Mouse (Mus musculus): ENCODE results near the gene Slc2a9. TPM values are rescaled to one million over a fixed set of nuclear protein-coding genes. Genes with fewer than 3 reads are reported as not detected.
"Not testable (repeated sequence)": the region's sequence is repeated elsewhere in the genome, so short reads cannot be mapped to it uniquely, and the experiment has no call there.

The Slc2a9 gene
- polyA plus RNA-seq, 1 experiment: 3.1 TPM

DNA sequence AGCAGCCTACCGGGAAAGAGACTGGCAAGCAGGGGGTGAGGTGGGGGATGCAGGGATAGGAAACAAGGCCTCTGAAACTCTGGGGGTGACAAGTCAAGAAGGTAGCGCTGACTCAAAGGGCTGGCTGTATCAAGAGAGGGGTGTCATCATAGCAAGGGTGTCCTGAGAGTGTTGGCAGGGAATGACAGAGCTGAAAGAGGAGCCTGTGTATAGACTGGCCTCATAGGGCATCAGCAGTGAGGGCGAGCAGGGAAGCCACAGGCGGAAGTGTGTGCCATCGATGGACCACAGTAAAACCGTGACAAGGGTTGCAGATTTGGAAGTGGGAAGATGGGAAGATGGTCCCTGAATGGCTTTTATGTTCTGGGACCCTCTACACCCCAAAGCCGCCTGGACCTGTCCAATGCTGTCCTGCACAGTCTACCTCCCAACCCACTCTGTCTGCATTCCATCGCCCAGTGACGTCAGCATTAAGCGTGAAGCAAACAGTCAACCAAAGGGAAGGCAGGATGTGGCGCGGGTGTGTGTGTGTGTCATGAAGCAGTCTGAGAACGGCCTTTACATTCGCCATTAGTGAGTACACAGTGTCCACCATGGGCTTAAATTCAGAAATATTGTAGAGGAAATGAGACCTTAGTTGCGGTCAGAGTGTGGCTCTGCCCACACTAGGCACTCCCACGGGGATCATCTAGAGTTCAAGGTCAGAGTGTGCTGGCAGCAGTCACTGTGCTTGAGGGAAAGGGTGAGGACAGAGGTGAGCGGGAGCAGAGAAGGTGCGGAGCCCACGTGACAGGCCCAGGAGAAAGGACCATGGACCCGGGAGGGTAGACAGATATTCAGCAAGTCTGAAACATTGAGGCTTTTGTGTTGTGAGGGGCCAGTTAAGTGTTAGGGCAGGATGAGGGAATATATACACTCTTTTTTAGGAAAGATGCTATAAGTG, 14.0 kb downstream of the Slc2a9 start:
- no peaks in the 10 kb centered on the region for H3K4me1 ChIP-seq (ENCODE audit: control insufficient read depth, insufficient read depth, low read length)
- no peak for TF ChIP-seq CTCF (IDR thresholded peaks at IDR 0.05; ENCODE audit: borderline replicate concordance, insufficient read depth, low read length)
- TF ChIP-seq POLR2A (IDR thresholded peaks at IDR 0.05; ENCODE audit: low read depth, low read length): no peak
- no peak overlapping the region for H3K27ac ChIP-seq (ENCODE audit: insufficient read depth, low read length)
- H3K4me3 ChIP-seq (ENCODE audit: insufficient read depth, low read length): no peak overlapping the region

- H3K4me3 ChIP-seq (ENCODE audit: insufficient read depth, low read length): no peak overlapping the region
- no peak overlapping the region for H3K27ac ChIP-seq (ENCODE audit: insufficient read depth, low read length)
- TF ChIP-seq POLR2A (IDR thresholded peaks at IDR 0.05; ENCODE audit: low read depth, low read length) (no peak), CTCF (IDR thresholded peaks at IDR 0.05; ENCODE audit: borderline replicate concordance, insufficient read depth, low read length) (no peak)
- no peaks in the 10 kb centered on the region for H3K4me1 ChIP-seq (ENCODE audit: control insufficient read depth, insufficient read depth, low read length)
Measured at GRCm38 (mm10) chr5:38488026-38488425, 14.9 kb downstream of the Slc2a9 start.

DNA sequence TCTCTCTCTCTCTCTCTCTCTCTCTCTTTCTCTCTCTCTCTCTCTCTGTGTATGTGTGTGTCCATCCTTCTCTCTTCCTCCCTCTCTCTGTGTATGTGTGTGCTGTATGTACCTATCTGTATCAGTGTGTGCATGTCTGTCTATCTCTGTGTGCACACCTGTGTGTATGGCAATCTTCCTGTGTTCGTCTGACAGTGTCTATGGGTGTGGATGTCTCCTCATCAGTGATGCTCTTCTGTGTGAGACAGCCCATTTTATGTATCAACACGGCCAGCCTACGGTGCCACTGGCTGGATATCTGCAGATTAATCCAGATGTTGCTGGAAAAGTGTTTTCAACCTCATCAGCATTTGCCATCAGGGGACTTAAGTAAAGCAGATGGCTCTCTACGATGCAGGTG, 15.7 kb downstream of the Slc2a9 start:
- Histone ChIP-seq H3K4me3 (ENCODE audit: insufficient read depth, low read length) (no peak overlapping the region), H3K27ac (ENCODE audit: insufficient read depth, low read length) (no peak overlapping the region), H3K4me1 (ENCODE audit: control insufficient read depth, insufficient read depth, low read length) (no peaks in the 10 kb centered on the region)
- TF ChIP-seq CTCF (IDR thresholded peaks at IDR 0.05; ENCODE audit: borderline replicate concordance, insufficient read depth, low read length): no peak
- TF ChIP-seq POLR2A (IDR thresholded peaks at IDR 0.05; ENCODE audit: low read depth, low read length): no peak

DNA sequence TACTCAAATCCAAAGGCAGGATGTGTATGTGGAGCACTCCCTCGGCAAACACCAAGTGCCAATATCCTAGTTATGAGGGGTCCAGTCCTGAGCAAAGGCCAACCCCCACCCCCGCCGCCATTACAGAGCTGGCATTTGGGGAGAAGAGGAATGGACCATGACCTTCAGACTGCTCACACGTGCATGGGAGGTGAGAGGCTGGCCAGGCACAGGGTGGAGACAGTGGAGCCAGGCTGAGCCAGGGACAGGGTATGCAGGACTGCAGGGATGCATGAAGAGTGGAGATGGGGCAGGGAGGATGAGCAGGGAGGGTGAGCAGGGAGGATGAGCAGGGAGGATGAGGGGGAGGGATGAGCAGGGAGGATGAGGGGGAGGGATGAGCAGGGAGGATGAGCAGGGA, 17.0 kb downstream of the Slc2a9 start:
- H3K4me3 ChIP-seq (ENCODE audit: insufficient read depth, low read length): no peak overlapping the region
- H3K4me1 ChIP-seq (ENCODE audit: control insufficient read depth, insufficient read depth, low read length): no peaks in the 10 kb centered on the region
- H3K27ac ChIP-seq (ENCODE audit: insufficient read depth, low read length): no peak overlapping the region

DNA sequence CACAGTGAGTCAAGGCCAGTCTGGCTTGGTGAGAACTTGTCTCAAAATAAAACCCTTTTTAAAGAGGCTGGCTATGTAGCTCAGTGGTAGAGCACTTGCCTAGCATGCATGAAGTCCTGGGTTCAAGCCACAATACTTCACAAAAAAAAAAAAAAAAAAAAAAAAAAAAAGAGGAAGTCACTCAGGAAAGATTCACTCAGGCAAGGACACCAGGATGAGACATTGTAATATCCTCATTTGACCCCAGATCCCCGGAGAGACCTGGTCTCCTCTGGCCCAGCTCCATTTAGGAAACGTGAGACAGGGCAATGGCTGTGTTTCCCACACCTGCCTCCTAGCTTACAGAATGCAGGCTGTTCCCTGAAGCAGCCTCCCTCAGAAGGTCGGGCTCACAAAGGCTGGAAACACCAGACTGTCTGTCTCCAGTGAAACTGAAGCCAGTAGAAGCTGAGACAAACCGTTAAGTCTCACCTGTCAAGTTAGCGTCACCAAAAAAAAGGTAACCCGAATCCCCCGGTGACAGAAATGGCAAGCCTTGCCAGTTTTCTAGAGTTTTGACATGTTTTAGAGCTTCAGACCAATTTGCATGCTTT, 19.3 kb downstream of the Slc2a9 start:
- no peak overlapping the region for H3K4me3 ChIP-seq (ENCODE audit: insufficient read depth, low read length)
- no peak for TF ChIP-seq POLR2A (IDR thresholded peaks at IDR 0.05; ENCODE audit: low read depth, low read length)
- no peak for TF ChIP-seq CTCF (IDR thresholded peaks at IDR 0.05; ENCODE audit: borderline replicate concordance, insufficient read depth, low read length)

More for the DNA sequence above, 17.0 kb downstream of the Slc2a9 start:
- TF ChIP-seq CTCF (IDR thresholded peaks at IDR 0.05; ENCODE audit: borderline replicate concordance, insufficient read depth, low read length) (no peak), POLR2A (IDR thresholded peaks at IDR 0.05; ENCODE audit: low read depth, low read length) (no peak)

DNA sequence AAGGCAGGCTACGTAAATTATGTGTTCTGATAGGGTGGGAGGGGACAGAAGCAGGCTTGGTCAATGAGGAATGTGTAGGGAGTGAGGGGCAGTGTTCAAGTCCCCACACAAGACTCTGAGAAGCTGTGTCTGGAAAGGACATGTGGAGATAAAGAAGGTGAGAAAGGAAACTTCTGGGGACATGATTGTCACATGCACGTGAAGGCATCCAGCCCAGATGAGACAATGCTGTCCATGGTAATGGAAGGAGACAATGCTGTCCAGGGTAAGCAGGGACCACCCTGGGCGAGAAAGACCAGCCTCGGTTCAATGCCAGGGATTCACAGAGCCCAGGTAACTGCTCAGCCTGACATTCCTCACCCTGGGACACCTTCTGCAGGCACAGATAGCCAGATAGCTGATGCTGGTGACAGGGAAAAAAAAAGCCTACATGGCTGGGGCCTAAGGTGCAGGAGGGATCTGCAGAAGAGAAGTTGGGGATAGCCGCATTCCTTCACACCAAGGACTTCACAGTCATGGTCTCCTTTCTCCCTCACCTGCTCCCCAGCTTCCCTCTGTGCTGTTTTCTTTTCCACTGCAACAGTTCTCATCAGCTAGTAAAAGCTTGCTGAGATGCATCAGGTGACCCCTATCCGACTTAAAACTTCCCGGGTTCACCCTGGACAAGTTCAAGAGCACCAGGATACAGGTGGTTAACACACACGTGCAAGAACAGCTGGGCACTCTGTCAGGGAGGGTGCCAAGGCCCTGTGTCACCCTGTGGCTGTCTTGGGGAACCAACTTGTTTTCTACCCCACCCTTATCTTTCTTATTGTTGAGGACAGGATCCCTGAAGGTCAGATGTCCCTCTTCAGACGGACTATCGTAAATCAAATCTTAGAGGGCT, 21.9 kb downstream of the Slc2a9 start:
- TF ChIP-seq CTCF (IDR thresholded peaks at IDR 0.05; ENCODE audit: borderline replicate concordance, insufficient read depth, low read length) (no peak), POLR2A (IDR thresholded peaks at IDR 0.05; ENCODE audit: low read depth, low read length) (no peak)
- no peak overlapping the region for H3K4me3 ChIP-seq (ENCODE audit: insufficient read depth, low read length)
- no peak overlapping the region for H3K27ac ChIP-seq (ENCODE audit: insufficient read depth, low read length)
- no peaks in the 10 kb centered on the region for H3K4me1 ChIP-seq (ENCODE audit: control insufficient read depth, insufficient read depth, low read length)

More for the DNA sequence above, 19.3 kb downstream of the Slc2a9 start:
- Histone ChIP-seq H3K27ac (ENCODE audit: insufficient read depth, low read length) (no peak overlapping the region), H3K4me1 (ENCODE audit: control insufficient read depth, insufficient read depth, low read length) (no peaks in the 10 kb centered on the region)

- Histone ChIP-seq H3K27ac (ENCODE audit: insufficient read depth, low read length) (peak overlapping the region; percentile 8), H3K4me1 (ENCODE audit: control insufficient read depth, insufficient read depth, low read length) (no peaks in the 10 kb centered on the region), H3K4me3 (ENCODE audit: insufficient read depth, low read length) (peak overlapping the region; percentile 41)
- TF ChIP-seq CTCF (IDR thresholded peaks at IDR 0.05; ENCODE audit: borderline replicate concordance, insufficient read depth, low read length): no peak
- peak; percentile 61; the same call in 1 of the 2 replicates for TF ChIP-seq POLR2A (IDR thresholded peaks at IDR 0.05; ENCODE audit: low read depth, low read length)
Measured at GRCm38 (mm10) chr5:38479908-38480725, 22.8 kb downstream of the Slc2a9 start.

DNA sequence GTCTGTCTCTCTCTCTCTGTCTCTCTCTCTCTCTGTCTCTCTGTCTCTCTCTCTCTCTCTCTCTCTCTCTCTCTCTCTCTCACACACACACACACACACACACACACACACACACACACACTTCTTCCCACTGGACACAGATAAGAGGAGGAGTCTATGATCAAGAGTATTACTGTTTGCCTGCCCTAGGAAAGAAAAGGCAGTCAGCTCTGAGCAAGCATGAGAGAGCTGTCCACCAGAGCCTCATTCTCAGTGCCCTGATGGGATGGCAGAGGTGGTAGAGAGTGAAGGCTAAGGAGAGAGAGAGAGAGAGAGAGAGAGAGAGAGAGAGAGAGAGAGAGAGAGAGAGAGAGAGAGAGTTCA, 23.4 kb downstream of the Slc2a9 start:
- TF ChIP-seq POLR2A (IDR thresholded peaks at IDR 0.05; ENCODE audit: low read depth, low read length): peak; percentile 40; the same call in 1 of the 2 replicates
- H3K4me3 ChIP-seq (ENCODE audit: insufficient read depth, low read length): peak overlapping the region; percentile 41
- H3K27ac ChIP-seq (ENCODE audit: insufficient read depth, low read length): peak overlapping the region; percentile 8; the same call in 1 of the 2 replicates
- H3K4me1 ChIP-seq (ENCODE audit: control insufficient read depth, insufficient read depth, low read length): not testable (repeated sequence)

GRCm38 (mm10) chr5:38479027-38479426, 23.9 kb downstream of the Slc2a9 start:
- no peak overlapping the region for H3K27ac ChIP-seq (ENCODE audit: insufficient read depth, low read length)
- H3K4me3 ChIP-seq (ENCODE audit: insufficient read depth, low read length): no peak overlapping the region
- H3K4me1 ChIP-seq (ENCODE audit: control insufficient read depth, insufficient read depth, low read length): no peaks in the 10 kb centered on the region
- TF ChIP-seq CTCF (IDR thresholded peaks at IDR 0.05; ENCODE audit: borderline replicate concordance, insufficient read depth, low read length) (no peak), POLR2A (IDR thresholded peaks at IDR 0.05; ENCODE audit: low read depth, low read length) (no peak)
